Mouse (Mus musculus) midbrain, embryonic 10.5 days (tissue): ENCODE data around the gene Bmi1. TPM values are rescaled to one million over a fixed set of nuclear protein-coding genes. Genes with fewer than 3 reads are reported as not detected.
A peak's percentile ranks its signal among the peaks of the same experiment; 100 is the strongest.

Experiments used
- DNase-seq: peaks from one replicate; pipeline ENCODE4 v3.0.0-alpha.2; 2017; ENCODE audit warnings: low spot score
- H3K27ac ChIP-seq: fragments of 300-500 bp; sonication (generic); replicated peaks from 2 replicates; pipeline ENCODE4 v1.5.1; 2016; ENCODE audit warnings: mild to moderate bottlenecking
- H3K27me3 ChIP-seq: fragments of 300-500 bp; sonication (generic); 2 replicates; pipeline ENCODE4 v1.6.1; 2016; ENCODE audit warnings: low read depth, mild to moderate bottlenecking; ENCODE audit not compliant: poor library complexity, severe bottlenecking
- H3K36me3 ChIP-seq: fragments of 300-500 bp; sonication (generic); 2 replicates; pipeline ENCODE4 v1.6.1; 2016; ENCODE audit warnings: mild to moderate bottlenecking, moderate library complexity
- H3K4me1 ChIP-seq: fragments of 300-500 bp; sonication (generic); 2 replicates; pipeline ENCODE4 v1.6.1; 2016
- H3K4me3 ChIP-seq: fragments of 300-500 bp; sonication (generic); 2 replicates; pipeline ENCODE4 v1.5.1; 2016; ENCODE audit warnings: mild to moderate bottlenecking, moderate library complexity
- H3K9me3 ChIP-seq: fragments of 300-500 bp; sonication (generic); replicated peaks from 2 replicates; pipeline ENCODE4 v1.6.1; 2016; ENCODE audit warnings: mild to moderate bottlenecking
- WGBS: fragments of 180-500 bp; shearing (Covaris S2); methylation state at CpG from one replicate; pipeline ENCODE4 v1.1.7; 2016; 5-methylcytosine and 5-hydroxymethylcytosine counted together
- polyA plus RNA-seq: library from polyadenylated mRNA; unstranded; fragments of >200 nt; fragmentation: Nextera tagmentation; extraction: Ambion mirVana; gene quantifications from 2 replicates; pipeline ENCODE4 v1.2.1, GENCODE M21; 2016

Gene Bmi1
- polyA plus RNA-seq, 1 experiment from 2014 or later, result 26.6 TPM

DNA sequence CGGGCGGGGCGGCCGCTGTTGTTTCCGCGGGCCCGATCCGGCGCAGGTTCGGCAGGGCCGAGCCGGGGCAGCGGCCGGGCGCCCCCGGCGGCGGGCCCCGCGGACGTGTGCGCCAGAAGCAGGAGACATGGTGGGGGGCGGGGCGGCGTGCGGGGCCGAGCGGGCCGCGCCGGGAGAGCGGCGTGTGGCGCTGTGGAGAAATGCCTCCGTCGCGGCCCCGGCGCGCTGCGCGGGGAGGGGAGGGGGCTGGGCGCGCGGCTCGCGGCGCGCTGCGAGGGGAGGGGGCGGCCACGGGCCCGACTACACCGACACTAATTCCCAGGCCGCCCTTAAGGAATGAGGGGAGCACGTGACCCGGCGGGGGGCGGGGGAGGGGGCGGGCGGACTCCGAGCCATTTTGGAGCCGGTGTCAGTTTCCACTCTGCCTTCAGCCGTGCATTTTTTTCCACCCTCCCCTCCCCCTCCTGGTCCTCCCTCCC lies 322 bp upstream of the Bmi1 start:
- no peaks in the 10 kb centered on the region for H3K36me3 ChIP-seq
- under 1% methylated on average over 44 of the region's 64 CpGs for WGBS
- H3K27me3 ChIP-seq, result peaks cover 64% of the 10 kb centered on the region
- H3K9me3 ChIP-seq, result no peaks in the 10 kb centered on the region
- peak overlapping the region; percentile 99 for H3K27ac ChIP-seq
- peak overlapping the region; percentile 86 for H3K4me3 ChIP-seq
- peaks cover 62% of the 10 kb centered on the region for H3K4me1 ChIP-seq
- peak; percentile 95 for DNase-seq

DNA sequence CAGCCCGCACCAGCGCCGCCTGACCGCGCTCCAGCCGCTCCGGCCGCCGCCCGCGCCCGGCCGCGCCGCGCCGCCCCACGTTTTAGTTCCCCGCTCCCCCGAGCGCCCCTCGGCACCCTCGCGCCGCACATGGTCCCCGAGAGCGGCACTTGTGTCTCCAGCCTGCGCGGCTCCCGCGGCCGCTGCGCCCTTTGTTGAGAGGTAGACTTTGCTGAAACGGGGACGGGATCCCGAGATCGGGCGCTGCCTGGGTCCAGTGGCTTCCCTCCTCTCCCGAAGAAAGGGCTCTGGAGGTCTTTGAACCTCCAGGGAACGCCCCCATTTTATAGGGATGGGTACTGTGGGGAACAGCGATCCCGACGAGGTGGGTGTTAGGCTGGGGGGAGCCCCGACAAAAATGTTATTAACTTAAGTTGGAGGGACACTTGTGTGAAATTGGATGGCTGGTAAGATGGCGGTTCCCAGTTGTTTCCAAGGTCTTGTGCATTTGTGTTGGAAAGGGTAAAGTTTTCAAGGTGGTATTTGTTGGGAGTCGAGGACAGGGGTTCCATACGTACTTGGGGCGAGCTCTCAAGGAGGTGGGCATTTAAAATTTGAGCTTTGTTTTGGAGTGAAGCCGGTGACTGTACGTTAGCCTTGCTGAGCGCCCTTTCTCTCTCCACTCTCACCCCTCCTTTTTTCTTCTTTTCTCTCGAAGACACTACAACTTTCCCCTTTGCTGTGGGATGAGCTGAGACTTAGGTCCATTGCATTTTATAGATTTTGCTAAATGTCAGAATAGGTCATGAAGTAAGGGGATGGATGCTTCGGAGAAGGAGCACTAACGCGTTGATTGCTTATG lies 1.0 kb downstream of the Bmi1 start:
- 1% methylated on average over 55 of the region's 55 CpGs for WGBS
- H3K4me3 ChIP-seq, result peak overlapping the region; percentile 86
- H3K27ac ChIP-seq, result peak overlapping the region; percentile 99
- no peaks in the 10 kb centered on the region for H3K9me3 ChIP-seq
- H3K27me3 ChIP-seq, result peaks cover 78% of the 10 kb centered on the region
- peaks cover 54% of the 10 kb centered on the region for H3K4me1 ChIP-seq
- peaks cover 9% of the 10 kb centered on the region for H3K36me3 ChIP-seq
- peak; percentile 79 for DNase-seq

DNA sequence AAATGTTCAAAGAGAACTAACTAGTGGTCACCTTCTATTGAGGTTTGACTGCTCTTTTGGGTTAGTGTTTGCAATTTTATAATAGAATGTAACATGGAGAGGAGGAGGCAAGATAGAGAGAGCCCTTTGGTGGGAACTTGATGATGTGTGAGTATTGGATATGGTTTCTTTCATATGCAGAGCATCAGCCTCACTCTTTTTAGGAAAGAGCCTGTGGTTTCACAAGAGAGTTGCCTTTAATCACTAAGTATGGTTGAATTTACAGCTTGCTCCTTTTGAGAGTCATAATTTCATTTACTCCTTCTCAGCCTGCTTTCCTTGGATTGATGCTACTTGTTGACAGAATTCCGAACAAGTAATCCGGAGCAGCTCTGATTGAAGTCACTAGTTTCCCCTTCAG lies 2.9 kb downstream of the Bmi1 start:
- H3K4me1 ChIP-seq, result peaks cover 39% of the 10 kb centered on the region
- no peaks in the 10 kb centered on the region for H3K9me3 ChIP-seq
- 7% methylated on average over 2 of the region's 2 CpGs for WGBS
- peaks cover 26% of the 10 kb centered on the region for H3K36me3 ChIP-seq
- 0 out of 2 replicates have a peak overlapping the region, but pooled peaks have one; percentile 55 for H3K4me3 ChIP-seq
- DNase-seq, result no peak
- H3K27me3 ChIP-seq, result peaks cover 82% of the 10 kb centered on the region
- no peak overlapping the region for H3K27ac ChIP-seq

DNA sequence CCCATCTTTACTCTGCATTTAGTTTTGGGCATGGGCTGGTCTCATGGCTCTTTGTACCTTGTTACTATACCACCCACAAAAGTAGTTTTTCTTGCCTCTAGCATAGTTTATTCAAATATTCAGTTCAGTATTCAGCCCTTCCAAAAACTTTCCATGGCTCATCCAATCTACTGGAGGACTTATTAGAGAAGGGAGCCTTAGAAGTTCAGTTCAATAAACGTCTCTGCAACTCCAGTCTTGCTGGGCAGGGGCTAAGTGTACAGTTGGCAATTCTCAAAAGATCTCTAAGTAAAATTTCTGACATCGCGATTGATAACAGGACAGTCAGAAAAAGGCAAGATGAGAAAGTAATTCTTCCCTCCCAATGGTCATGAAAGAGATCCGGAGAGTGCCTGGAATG lies 3.7 kb downstream of the Bmi1 start:
- 0% methylated on average over 4 of the region's 4 CpGs for WGBS
- no peak overlapping the region for H3K27ac ChIP-seq
- H3K4me3 ChIP-seq, result peak overlapping the region; percentile 55
- peaks cover 39% of the 10 kb centered on the region for H3K4me1 ChIP-seq
- H3K9me3 ChIP-seq, result no peaks in the 10 kb centered on the region
- DNase-seq, result no peak
- H3K36me3 ChIP-seq, result peaks cover 26% of the 10 kb centered on the region
- peaks cover 82% of the 10 kb centered on the region for H3K27me3 ChIP-seq

DNA sequence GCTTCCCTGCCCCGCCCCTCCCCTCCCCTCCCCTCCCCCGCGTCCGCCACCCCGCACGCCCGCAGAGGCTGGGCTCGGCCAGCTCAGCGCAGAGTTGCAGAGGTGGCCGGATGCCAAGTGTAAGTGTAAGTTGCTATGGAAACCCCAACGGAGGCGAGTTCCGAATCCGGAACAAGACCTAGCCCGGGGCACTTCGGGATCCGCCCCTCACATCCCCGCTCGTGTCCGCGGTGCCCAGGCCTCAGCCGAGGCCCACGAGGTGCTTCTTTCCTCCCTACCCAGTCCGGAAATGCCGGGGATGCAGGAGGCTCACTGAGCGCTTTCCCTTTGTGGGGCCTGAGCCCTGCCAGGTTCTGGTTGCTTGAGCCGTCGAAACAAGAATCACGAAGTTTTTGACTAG lies 4.1 kb downstream of the Bmi1 start:
- Histone ChIP-seq H3K4me1 (peaks cover 34% of the 10 kb centered on the region), H3K4me3 (peak overlapping the region; percentile 55), H3K27ac (no peak overlapping the region), H3K9me3 (no peaks in the 10 kb centered on the region), H3K27me3 (peaks cover 82% of the 10 kb centered on the region), H3K36me3 (peaks cover 26% of the 10 kb centered on the region)
- WGBS, result under 1% methylated on average over 26 of the region's 29 CpGs
- peak; percentile 68 for DNase-seq

DNA sequence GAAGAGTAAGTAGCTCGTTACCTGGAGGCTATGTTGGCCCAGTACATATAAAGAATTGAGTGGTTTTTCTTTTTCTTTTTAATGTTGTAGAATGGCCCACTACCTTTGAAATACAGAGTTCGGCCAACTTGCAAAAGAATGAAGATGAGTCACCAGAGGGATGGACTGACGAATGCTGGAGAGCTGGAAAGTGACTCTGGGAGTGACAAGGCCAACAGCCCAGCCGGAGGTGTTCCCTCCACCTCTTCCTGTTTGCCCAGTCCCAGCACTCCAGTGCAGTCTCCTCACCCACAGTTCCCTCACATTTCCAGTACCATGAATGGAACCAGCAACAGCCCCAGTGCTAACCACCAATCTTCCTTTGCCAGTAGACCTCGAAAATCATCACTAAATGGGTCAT lies 7.2 kb downstream of the Bmi1 start:
- no peak for DNase-seq
- peaks cover 100% of the 10 kb centered on the region for H3K27me3 ChIP-seq
- 39% methylated on average over 5 of the region's 5 CpGs for WGBS

DNA sequence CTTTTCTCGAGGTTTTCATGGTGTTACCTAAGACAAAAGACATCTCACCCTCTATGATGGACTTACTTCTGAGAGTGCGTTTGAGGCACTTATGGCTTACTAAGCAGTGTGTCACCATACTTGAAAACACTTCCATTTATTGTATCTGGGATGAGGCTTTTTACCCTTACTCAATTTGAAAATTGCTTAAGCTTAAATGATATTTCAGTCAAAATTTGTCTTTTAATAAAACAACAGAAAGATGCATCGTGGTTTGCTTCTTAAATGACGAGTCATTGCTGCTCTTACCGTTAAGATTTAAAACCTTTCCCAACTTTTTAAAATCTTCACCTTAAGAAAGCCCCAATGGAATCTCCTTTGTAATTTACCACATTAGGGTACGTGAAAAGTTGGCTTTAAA lies 9.6 kb downstream of the Bmi1 start:
- H3K27ac ChIP-seq, result no peak overlapping the region
- 7% methylated on average over 6 of the region's 6 CpGs for WGBS
- H3K27me3 ChIP-seq, result peaks cover 100% of the 10 kb centered on the region

More for the DNA sequence above, 7.2 kb downstream of the Bmi1 start:
- Histone ChIP-seq H3K4me1 (peaks cover 29% of the 10 kb centered on the region), H3K4me3 (no peak overlapping the region), H3K27ac (no peak overlapping the region), H3K36me3 (peaks cover 26% of the 10 kb centered on the region), H3K9me3 (no peaks in the 10 kb centered on the region)

DNA sequence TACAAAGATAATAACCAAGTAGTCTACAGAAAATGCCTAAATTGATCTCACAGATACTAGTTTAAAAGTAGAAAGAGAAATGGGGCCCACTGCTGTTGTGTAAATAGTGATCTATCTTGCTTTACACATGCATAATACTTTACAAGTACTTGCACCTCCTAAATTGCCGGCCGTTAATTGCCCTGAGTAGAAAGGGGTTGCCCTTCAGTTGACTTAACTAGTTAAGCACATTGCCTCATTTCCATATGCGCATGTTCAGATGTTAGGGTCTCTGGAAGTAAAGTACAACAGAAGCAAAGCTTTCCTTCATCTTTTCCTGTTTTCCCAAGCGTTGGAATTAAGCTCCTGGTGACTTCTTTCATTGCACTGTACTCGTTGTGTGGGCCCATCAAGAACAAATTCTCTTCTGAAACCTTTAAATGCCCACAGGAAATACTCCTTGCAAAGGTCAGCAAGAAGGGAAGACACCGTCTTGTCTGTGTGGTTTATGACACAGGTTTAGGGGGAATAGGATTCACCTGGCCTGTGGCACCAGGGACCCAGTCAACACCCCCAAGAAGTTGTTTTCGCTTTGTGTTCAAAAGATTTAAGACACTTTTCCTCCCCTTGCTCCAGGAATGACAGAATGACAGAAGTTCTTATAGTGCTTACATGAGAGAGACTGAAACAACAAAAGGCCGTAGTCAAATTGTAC lies 10.2 kb downstream of the Bmi1 start:
- WGBS, result 4% methylated on average over 8 of the region's 8 CpGs
- DNase-seq, result peak; percentile 29
- Histone ChIP-seq H3K9me3 (no peaks in the 10 kb centered on the region), H3K27ac (no peak overlapping the region), H3K4me3 (no peak overlapping the region), H3K4me1 (peaks cover 24% of the 10 kb centered on the region), H3K36me3 (peaks cover 26% of the 10 kb centered on the region), H3K27me3 (peaks cover 100% of the 10 kb centered on the region)

More for the DNA sequence above, 9.6 kb downstream of the Bmi1 start:
- Histone ChIP-seq H3K36me3 (peaks cover 26% of the 10 kb centered on the region), H3K4me3 (no peak overlapping the region), H3K4me1 (peaks cover 25% of the 10 kb centered on the region), H3K9me3 (no peaks in the 10 kb centered on the region)
- no peak for DNase-seq

DNA sequence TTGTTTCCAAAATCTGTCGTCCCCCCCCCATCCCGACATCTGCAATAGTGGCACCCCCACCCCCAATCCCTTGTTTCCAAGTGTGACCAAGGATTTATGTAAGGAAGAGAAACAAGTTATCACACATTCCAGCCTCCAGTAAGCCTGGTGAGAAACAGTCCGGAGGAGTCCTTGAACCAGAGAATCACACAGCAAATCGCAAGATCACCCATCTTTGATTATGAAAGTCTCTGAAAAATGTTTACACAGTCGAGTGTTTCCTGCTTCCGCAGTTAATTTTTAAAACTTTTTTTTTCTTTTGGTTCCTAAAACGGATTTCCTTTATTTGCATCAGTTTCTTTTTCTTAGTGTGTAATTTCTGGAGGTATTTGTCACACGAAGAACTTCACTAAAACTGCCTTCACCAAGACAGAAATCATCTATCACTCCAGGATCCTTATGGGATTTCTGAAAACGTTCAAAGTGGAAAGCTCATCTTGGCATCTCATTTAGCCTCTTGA lies 10.9 kb downstream of the Bmi1 start:
- Histone ChIP-seq H3K36me3 (peaks cover 19% of the 10 kb centered on the region), H3K4me1 (peaks cover 24% of the 10 kb centered on the region), H3K9me3 (no peaks in the 10 kb centered on the region), H3K4me3 (no peak overlapping the region), H3K27me3 (peaks cover 100% of the 10 kb centered on the region), H3K27ac (no peak overlapping the region)
- 4% methylated on average over 9 of the region's 9 CpGs for WGBS
- DNase-seq, result no peak

DNA sequence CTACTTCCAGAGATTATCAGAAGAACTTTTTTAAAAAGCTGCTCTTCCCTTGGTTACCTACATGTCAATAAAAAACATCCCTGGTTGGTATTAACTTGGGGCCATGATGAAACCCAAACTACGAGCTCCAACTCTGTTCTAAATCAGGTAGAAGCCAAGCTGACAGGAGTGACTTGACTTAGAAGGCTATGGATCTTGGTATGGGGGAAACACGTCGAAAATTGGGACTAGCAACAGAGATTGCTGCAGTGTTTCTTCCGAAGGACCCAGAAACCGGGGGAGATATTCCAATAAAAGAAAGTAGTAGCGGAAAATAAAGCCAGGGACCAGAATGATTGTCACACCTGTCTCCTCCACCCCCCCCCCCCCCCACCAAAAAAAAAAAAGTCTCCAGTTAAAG lies 11.5 kb downstream of the Bmi1 start:
- Histone ChIP-seq H3K27me3 (peaks cover 100% of the 10 kb centered on the region), H3K36me3 (peaks cover 13% of the 10 kb centered on the region), H3K4me1 (peaks cover 24% of the 10 kb centered on the region), H3K9me3 (no peaks in the 10 kb centered on the region), H3K27ac (no peak overlapping the region), H3K4me3 (peak overlapping the region; percentile 55; the same call in 1 of the 2 replicates)
- WGBS, result 7% methylated on average over 6 of the region's 6 CpGs
- DNase-seq, result no peak

DNA sequence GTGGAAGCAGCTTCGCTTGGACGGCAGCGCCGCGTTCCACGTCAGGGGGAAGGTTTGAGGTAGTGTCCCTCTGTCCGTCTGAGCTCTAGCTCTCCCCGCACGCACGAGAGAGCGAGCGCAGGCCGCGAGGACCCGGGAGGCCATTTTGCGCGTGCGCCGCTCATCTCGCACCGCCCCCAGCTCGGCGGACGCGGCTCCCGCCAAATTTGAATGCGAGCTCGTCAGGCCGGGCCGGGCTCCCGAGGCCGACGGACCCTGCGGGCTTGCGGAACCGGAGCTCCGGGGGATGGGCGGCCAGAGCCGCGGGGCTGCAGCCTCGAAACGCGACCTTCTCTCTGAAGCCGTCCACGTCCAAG lies 11.9 kb downstream of the Bmi1 start:
- Histone ChIP-seq H3K36me3 (peaks cover 9% of the 10 kb centered on the region), H3K9me3 (no peaks in the 10 kb centered on the region), H3K27me3 (peaks cover 99% of the 10 kb centered on the region), H3K27ac (peak overlapping the region; percentile 84), H3K4me3 (peak overlapping the region; percentile 55), H3K4me1 (peaks cover 26% of the 10 kb centered on the region)
- WGBS, result under 1% methylated on average over 45 of the region's 45 CpGs
- DNase-seq, result peak; percentile 79

DNA sequence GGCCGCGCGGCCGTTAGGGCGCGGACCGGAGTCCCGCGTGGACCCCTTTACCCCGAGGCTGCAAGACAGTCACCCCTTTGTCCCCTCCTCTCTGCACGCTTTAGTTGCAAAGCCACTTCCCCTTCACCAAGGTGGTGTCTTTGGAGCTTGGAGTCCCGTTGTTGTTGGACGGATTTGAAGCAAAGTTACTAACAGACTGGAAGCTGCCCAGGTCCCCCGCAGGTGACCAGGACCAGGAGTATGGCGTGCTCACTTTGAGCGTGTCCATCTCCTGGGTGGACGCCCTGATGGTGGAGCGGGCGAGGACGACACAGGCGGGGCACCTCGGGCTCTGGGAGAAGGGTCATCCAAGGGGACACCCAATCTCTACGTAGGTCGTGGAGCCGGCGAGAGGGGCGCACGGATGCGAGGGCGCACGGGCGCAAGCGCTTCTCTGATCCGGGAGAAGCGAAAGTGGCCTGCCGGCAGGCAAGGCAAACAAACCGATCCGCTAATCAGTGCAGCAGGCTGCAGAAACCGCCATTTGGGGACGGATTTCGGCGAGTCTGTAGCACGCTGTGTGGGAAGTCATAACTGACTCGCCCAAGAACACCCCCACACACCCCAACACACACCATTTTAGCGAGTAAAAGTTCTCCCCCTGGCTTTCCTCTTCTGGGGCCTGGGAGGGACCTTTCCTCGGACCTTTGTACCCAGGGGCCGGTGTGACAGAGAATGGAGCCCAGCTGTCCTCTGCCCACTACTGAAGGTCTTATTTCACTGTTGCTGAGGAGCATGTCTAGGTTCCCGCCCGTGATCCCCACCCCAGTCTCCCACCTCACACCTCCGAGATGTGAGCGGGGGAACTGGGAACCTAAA lies 12.5 kb downstream of the Bmi1 start:
- H3K27me3 ChIP-seq, result peaks cover 95% of the 10 kb centered on the region
- no peaks in the 10 kb centered on the region for H3K9me3 ChIP-seq
- peaks cover 3% of the 10 kb centered on the region for H3K36me3 ChIP-seq
- WGBS, result 1% methylated on average over 51 of the region's 51 CpGs
- DNase-seq, result peak; percentile 74
- peaks cover 32% of the 10 kb centered on the region for H3K4me1 ChIP-seq
- H3K4me3 ChIP-seq, result peak overlapping the region; percentile 55
- H3K27ac ChIP-seq, result peak overlapping the region; percentile 84
